Mouse (Mus musculus): ENCODE results near the gene Larp1b. TPM values are rescaled to one million over a fixed set of nuclear protein-coding genes. Genes with fewer than 3 reads are reported as not detected.

The Larp1b gene
- polyA plus RNA-seq, 1 experiment = 7.7 TPM

DNA sequence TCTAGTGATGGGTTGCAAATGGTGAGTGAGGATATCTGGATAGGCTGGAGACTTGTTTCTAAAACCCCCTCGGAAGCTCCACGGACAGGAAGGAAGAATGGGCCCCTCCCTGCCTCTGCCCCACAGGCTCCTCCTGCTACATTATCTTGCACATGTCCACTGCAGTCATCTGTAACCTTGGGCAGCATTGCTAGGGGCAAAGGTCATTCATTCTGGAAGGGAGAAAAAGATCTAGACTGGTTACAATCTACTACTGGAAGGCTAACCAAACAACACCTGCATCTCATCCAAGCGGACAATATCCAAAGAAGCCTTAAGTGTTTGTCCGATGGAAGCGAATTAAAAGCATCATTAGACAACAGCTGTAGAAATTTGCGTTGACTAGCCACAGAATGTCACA, 61.1 kb downstream of the Larp1b start:
- no peak for TF ChIP-seq FOSL1 (IDR thresholded peaks at IDR 0.05; ENCODE audit: insufficient read depth, low read length, poor library complexity, severe bottlenecking)
- H3K27me3 ChIP-seq (ENCODE audit: control insufficient read depth, insufficient read depth, insufficient read length) = no peaks in the 10 kb centered on the region
- no peak overlapping the region for H3K4me3 ChIP-seq (ENCODE audit: insufficient read depth, poor library complexity, severe bottlenecking)
- no peaks in the 10 kb centered on the region for H3K79me2 ChIP-seq (ENCODE audit: control insufficient read depth, insufficient read depth)
- no peak overlapping the region for H3ac ChIP-seq (ENCODE audit: control insufficient read depth, insufficient read length, low read depth)
- H3K79me3 ChIP-seq (ENCODE audit: low read depth) = no peaks in the 10 kb centered on the region
- H3K36me3 ChIP-seq (ENCODE audit: control insufficient read depth, insufficient read depth) = no peaks in the 10 kb centered on the region

DNA sequence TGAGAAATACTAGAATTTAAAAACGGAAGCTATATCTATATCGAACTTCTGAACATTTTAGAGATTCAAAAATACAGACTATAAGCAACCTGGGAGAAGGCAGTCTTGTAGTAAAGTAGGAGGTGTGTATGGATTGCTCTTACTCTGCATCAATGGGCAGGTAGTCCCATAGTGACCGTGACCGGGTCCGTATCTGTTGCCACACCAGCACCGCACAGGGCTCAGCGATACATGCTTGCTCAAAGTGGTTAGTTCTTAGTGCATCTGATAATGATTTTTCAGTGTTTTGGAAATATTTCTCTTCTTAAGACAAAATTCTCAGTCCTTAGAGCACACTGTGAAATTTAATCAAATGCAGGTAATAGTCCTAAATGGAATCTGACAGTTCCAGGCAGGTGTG, 62.8 kb downstream of the Larp1b start:
- TF ChIP-seq MYOD1 (IDR thresholded peaks at IDR 0.05; ENCODE audit: control insufficient read depth, insufficient read length, low read depth) = no peak
- TF ChIP-seq CTCF (IDR thresholded peaks at IDR 0.05; ENCODE audit: control insufficient read depth, insufficient read depth, insufficient read length) = no peak
- TF ChIP-seq FOSL1 (IDR thresholded peaks at IDR 0.05; ENCODE audit: insufficient read depth, low read length, poor library complexity, severe bottlenecking) = no peak
- TF ChIP-seq MYOG (IDR thresholded peaks at IDR 0.05; ENCODE audit: control insufficient read depth, extremely low read depth, insufficient read length) = no peak
- H3K79me2 ChIP-seq (ENCODE audit: control insufficient read depth, insufficient read depth) = no peaks in the 10 kb centered on the region
- H3K27me3 ChIP-seq (ENCODE audit: control insufficient read depth, insufficient read depth, insufficient read length) = no peaks in the 10 kb centered on the region
- no peak overlapping the region for H3ac ChIP-seq (ENCODE audit: control insufficient read depth, insufficient read length, low read depth)
- H3K79me3 ChIP-seq (ENCODE audit: low read depth) = no peaks in the 10 kb centered on the region
- H3K4me3 ChIP-seq (ENCODE audit: insufficient read depth, poor library complexity, severe bottlenecking) = no peak overlapping the region
- no peaks in the 10 kb centered on the region for H3K36me3 ChIP-seq (ENCODE audit: control insufficient read depth, insufficient read depth)

DNA sequence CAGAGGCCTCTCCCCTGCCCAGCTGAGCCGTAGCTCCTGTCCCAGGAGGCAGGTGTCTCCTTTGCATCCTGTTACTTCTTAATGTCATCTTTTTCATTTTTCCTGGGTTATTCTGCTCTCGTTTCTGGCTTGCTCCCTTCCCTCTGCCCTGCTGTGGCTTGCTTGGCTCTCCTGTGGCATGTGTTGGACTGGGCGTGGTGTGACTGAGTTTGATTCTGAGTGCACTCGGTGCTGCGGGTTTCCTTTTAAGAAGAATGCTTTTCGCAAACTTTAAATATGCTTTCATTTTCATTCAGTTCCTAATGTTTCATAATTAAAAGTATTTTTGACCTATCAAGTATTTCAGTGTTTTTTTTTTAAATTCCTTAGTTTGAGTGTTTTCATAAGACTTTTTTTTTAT, 65.3 kb downstream of the Larp1b start:
- no peaks in the 10 kb centered on the region for H3K27me3 ChIP-seq (ENCODE audit: control insufficient read depth, insufficient read depth, insufficient read length)
- H3K4me3 ChIP-seq (ENCODE audit: insufficient read depth, poor library complexity, severe bottlenecking) = no peak overlapping the region
- no peaks in the 10 kb centered on the region for H3K79me2 ChIP-seq (ENCODE audit: control insufficient read depth, insufficient read depth)
- no peak overlapping the region for H3ac ChIP-seq (ENCODE audit: control insufficient read depth, insufficient read length, low read depth)
- H3K36me3 ChIP-seq (ENCODE audit: control insufficient read depth, insufficient read depth) = no peaks in the 10 kb centered on the region
- TF ChIP-seq MYOD1 (IDR thresholded peaks at IDR 0.05; ENCODE audit: control insufficient read depth, insufficient read length, low read depth) = no peak
- H3K79me3 ChIP-seq (ENCODE audit: low read depth) = no peaks in the 10 kb centered on the region

DNA sequence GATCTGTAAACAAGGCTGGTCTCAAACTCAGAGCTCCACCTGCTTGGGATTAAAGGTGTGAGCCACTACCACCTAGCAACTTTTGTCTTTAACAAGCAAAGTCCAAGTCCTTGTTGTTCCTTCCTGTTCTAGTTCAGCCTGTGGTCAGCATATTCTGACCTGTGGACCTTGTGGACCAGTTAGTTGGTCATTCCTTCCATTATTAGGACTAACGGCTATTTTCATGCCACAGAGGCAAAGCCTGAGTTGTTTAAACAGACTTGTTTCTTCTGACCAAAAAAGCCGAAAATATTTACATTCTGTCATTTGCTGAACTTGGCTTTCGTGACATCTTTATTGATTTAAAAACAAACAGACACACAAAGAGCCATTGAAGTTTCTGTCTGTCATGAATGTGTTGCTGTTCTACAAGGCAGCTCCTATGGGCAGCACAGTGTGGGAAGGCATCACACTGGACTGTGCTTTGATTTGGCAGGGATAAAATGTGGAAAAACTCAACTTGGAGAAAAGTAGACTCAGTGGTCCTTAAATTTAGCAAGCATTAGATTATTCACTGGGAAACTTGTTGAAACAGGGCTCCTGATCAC, 68.5 kb downstream of the Larp1b start:
- Histone ChIP-seq H3ac (ENCODE audit: control insufficient read depth, insufficient read length, low read depth) (no peak overlapping the region), H3K79me2 (ENCODE audit: control insufficient read depth, insufficient read depth) (no peaks in the 10 kb centered on the region), H3K27me3 (ENCODE audit: control insufficient read depth, insufficient read depth, insufficient read length) (no peaks in the 10 kb centered on the region), H3K36me3 (ENCODE audit: control insufficient read depth, insufficient read depth) (no peaks in the 10 kb centered on the region), H3K79me3 (ENCODE audit: low read depth) (no peaks in the 10 kb centered on the region), H3K4me3 (ENCODE audit: insufficient read depth, poor library complexity, severe bottlenecking) (no peak overlapping the region)
- TF ChIP-seq FOSL1 (IDR thresholded peaks at IDR 0.05; ENCODE audit: insufficient read depth, low read length, poor library complexity, severe bottlenecking) (no peak), CEBPB (IDR thresholded peaks at IDR 0.05; ENCODE audit: low read depth) (no peak), MYOG (IDR thresholded peaks at IDR 0.05; ENCODE audit: control insufficient read depth, extremely low read depth, insufficient read length) (no peak), MAX (IDR thresholded peaks at IDR 0.05) (no peak), USF1 (IDR thresholded peaks at IDR 0.05; ENCODE audit: low read depth) (no peak), MYOD1 (IDR thresholded peaks at IDR 0.05; ENCODE audit: control insufficient read depth, insufficient read length, low read depth) (no peak), CTCF (IDR thresholded peaks at IDR 0.05; ENCODE audit: control insufficient read depth, insufficient read depth, insufficient read length) (no peak)

DNA sequence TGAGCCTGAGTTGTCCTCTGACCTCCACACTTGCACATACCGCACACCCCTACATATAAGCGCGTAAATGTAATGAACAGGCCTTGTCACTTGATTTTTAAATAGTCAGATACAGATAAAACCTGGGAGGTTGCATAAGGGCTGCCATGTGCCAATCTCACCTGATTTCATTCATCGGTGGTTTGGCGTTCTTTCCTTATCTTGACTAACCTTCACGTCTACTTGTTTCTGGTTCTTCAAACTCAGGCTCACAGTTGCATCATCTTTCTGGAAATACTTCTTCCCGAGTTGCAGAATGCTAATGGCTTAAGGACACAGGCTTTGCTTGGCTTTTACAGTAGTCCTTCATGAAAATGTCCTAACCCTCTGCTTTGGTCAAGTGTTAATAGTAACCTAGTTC, 71.1 kb downstream of the Larp1b start:
- TF ChIP-seq CTCF (IDR thresholded peaks at IDR 0.05; ENCODE audit: control insufficient read depth, insufficient read depth, insufficient read length) (no peak), MAX (IDR thresholded peaks at IDR 0.05) (no peak), FOSL1 (IDR thresholded peaks at IDR 0.05; ENCODE audit: insufficient read depth, low read length, poor library complexity, severe bottlenecking) (no peak), MYOG (IDR thresholded peaks at IDR 0.05; ENCODE audit: control insufficient read depth, extremely low read depth, insufficient read length) (no peak), MYOD1 (IDR thresholded peaks at IDR 0.05; ENCODE audit: control insufficient read depth, insufficient read length, low read depth) (no peak), CEBPB (IDR thresholded peaks at IDR 0.05; ENCODE audit: low read depth) (no peak), USF1 (IDR thresholded peaks at IDR 0.05; ENCODE audit: low read depth) (no peak)
- H3K79me3 ChIP-seq (ENCODE audit: low read depth) = no peaks in the 10 kb centered on the region

DNA sequence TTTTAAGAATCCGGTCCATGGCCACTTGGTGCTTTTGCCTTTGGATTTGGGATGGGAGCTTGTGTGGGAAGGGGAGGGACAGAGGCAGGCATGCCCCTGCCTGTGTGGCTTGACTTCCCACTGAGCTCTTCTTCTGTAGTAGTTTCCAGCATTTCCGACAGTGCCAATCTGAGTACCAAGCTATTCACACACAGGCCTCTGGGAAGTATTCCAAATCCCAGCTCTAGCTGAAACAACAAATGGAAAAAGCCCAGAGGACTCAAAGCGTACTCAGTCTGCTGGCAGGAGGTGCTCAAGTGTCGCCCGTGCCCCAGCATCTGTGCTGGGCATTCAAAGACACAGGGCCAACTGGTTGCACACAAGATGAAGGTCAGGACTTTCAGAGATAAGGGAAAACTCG, 72.4 kb downstream of the Larp1b start:
- TF ChIP-seq MAX (IDR thresholded peaks at IDR 0.05) (no peak), CTCF (IDR thresholded peaks at IDR 0.05; ENCODE audit: control insufficient read depth, insufficient read depth, insufficient read length) (no peak), MYOD1 (IDR thresholded peaks at IDR 0.05; ENCODE audit: control insufficient read depth, insufficient read length, low read depth) (no peak), MYOG (IDR thresholded peaks at IDR 0.05; ENCODE audit: control insufficient read depth, extremely low read depth, insufficient read length) (no peak), FOSL1 (IDR thresholded peaks at IDR 0.05; ENCODE audit: insufficient read depth, low read length, poor library complexity, severe bottlenecking) (no peak), USF1 (IDR thresholded peaks at IDR 0.05; ENCODE audit: low read depth) (no peak), CEBPB (IDR thresholded peaks at IDR 0.05; ENCODE audit: low read depth) (no peak)
- Histone ChIP-seq H3K27me3 (ENCODE audit: control insufficient read depth, insufficient read depth, insufficient read length) (no peaks in the 10 kb centered on the region), H3K36me3 (ENCODE audit: control insufficient read depth, insufficient read depth) (no peaks in the 10 kb centered on the region), H3K79me3 (ENCODE audit: low read depth) (no peaks in the 10 kb centered on the region), H3ac (ENCODE audit: control insufficient read depth, insufficient read length, low read depth) (no peak overlapping the region), H3K4me3 (ENCODE audit: insufficient read depth, poor library complexity, severe bottlenecking) (no peak overlapping the region), H3K79me2 (ENCODE audit: control insufficient read depth, insufficient read depth) (no peaks in the 10 kb centered on the region)

More for the DNA sequence above, 71.1 kb downstream of the Larp1b start:
- Histone ChIP-seq H3K4me3 (ENCODE audit: insufficient read depth, poor library complexity, severe bottlenecking) (no peak overlapping the region), H3K79me2 (ENCODE audit: control insufficient read depth, insufficient read depth) (no peaks in the 10 kb centered on the region), H3K27me3 (ENCODE audit: control insufficient read depth, insufficient read depth, insufficient read length) (no peaks in the 10 kb centered on the region), H3ac (ENCODE audit: control insufficient read depth, insufficient read length, low read depth) (no peak overlapping the region), H3K36me3 (ENCODE audit: control insufficient read depth, insufficient read depth) (no peaks in the 10 kb centered on the region)

All from C2C12 (cell line).